In the genomic region with DNA sequence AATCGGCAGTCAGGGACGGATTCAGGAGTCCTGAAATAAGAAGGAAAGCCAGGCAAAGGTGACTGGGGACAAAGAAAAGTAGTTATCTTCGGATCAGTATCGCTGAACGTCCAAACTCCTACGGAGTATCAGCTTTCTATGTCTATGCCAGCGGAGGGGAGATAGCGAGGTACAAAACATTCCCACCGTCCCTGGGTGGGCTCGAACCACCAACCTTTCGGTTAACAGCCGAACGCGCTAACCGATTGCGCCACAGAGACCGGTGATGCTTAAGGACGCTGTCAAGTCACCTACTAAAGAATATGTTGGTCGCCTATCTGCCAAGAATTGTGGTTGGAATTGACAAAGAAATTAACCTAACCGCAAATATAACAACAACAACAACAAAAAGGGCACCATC, we compare ENCODE assay signal across 7 mouse cellular contexts. TPM values are rescaled to one million over a fixed set of nuclear protein-coding genes. Genes with fewer than 3 reads are reported as not detected.
DNase-seq lines count a peak whose midpoint lies in the region; ATAC-seq and TF ChIP-seq lines count a peak whose summit lies in the region.

No protein-coding gene starts in this region.

- H3K4me3 ChIP-seq in embryonic facial prominence, embryonic 10.5 days = peak overlapping the region; percentile 72
- H3K4me3 ChIP-seq in intestine, postnatal 0 days (ENCODE audit: low read depth, low read length) = peak overlapping the region; percentile 60
- H3K4me3 ChIP-seq in limb, embryonic 10.5 days = peak overlapping the region; percentile 60
- peak overlapping the region; percentile 54 for H3K4me3 ChIP-seq in midbrain, embryonic 12.5 days

- peak overlapping the region; percentile 12; the same call in 1 of the 2 replicates for H3K9ac ChIP-seq in intestine, postnatal 0 days (ENCODE audit: low read depth, low read length)
- H3K9ac ChIP-seq in midbrain, embryonic 12.5 days (replicated peaks) = peak overlapping the region; percentile 50

- H3K36me3 ChIP-seq in embryonic facial prominence, embryonic 10.5 days (replicated peaks) = no peaks in the 10 kb centered on the region
- H3K36me3 ChIP-seq in intestine, postnatal 0 days (ENCODE audit: control insufficient read depth, insufficient read depth) = no peaks in the 10 kb centered on the region
- no peaks in the 10 kb centered on the region for H3K36me3 ChIP-seq in limb, embryonic 10.5 days
- no peaks in the 10 kb centered on the region for H3K36me3 ChIP-seq in midbrain, embryonic 12.5 days

- peak; percentile 90 for DNase-seq in adrenal gland, postnatal 10 days
- peak; percentile 89 for DNase-seq in embryonic facial prominence, embryonic 10.5 days (ENCODE audit: low spot score)
- peak; percentile 89 for DNase-seq in limb, embryonic 10.5 days (ENCODE audit: low spot score)
- peak; percentile 77 for DNase-seq in skeletal muscle tissue, adult 2 months (ENCODE audit: low read depth, low spot score)

- no peaks in the 10 kb centered on the region for H3K9me3 ChIP-seq in embryonic facial prominence, embryonic 10.5 days
- no peaks in the 10 kb centered on the region for H3K9me3 ChIP-seq in intestine, postnatal 0 days (ENCODE audit: control insufficient read depth)
- no peaks in the 10 kb centered on the region for H3K9me3 ChIP-seq in limb, embryonic 10.5 days (replicated peaks)
- no peaks in the 10 kb centered on the region for H3K9me3 ChIP-seq in midbrain, embryonic 12.5 days

- under 1% methylated on average over 20 of the region's 20 CpGs for WGBS in embryonic facial prominence, embryonic 10.5 days
- under 1% methylated on average over 20 of the region's 20 CpGs for WGBS in intestine, postnatal 0 days
- WGBS in limb, embryonic 10.5 days = under 1% methylated on average over 20 of the region's 20 CpGs
- WGBS in midbrain, embryonic 12.5 days = under 1% methylated on average over 20 of the region's 20 CpGs

- H3K27ac ChIP-seq in embryonic facial prominence, embryonic 10.5 days (replicated peaks) = no peak overlapping the region; the same call in 1 of the 2 replicates
- H3K27ac ChIP-seq in intestine, postnatal 0 days (ENCODE audit: low read depth, low read length) = no peak overlapping the region
- no peak overlapping the region for H3K27ac ChIP-seq in limb, embryonic 10.5 days
- no peak overlapping the region for H3K27ac ChIP-seq in midbrain, embryonic 12.5 days (replicated peaks)

- H3K4me2 ChIP-seq in intestine, postnatal 0 days (replicated peaks; ENCODE audit: low read depth) = peak overlapping the region; percentile 85
- H3K4me2 ChIP-seq in midbrain, embryonic 12.5 days (replicated peaks) = peak overlapping the region; percentile 75

- peak; percentile 55 for ATAC-seq in granulocyte monocyte progenitor cell, adult 5-6 weeks (replicated peaks; ENCODE audit: poor library complexity, severe bottlenecking)
- no peak for ATAC-seq in intestine, postnatal 0 days
- peak; percentile 61 for ATAC-seq in midbrain, embryonic 12.5 days (ENCODE audit: low FRiP score, low read depth)

- TF ChIP-seq CTCF in intestine, postnatal 0 days (IDR thresholded peaks at IDR 0.05; ENCODE audit: low read depth) = no peak

- H3K27me3 ChIP-seq in embryonic facial prominence, embryonic 10.5 days (replicated peaks; ENCODE audit: low read depth, poor library complexity, severe bottlenecking) = peaks cover 65% of the 10 kb centered on the region
- peaks cover 14% of the 10 kb centered on the region; the same call in 1 of the 2 replicates for H3K27me3 ChIP-seq in intestine, postnatal 0 days (replicated peaks; ENCODE audit: control insufficient read depth, insufficient read depth, low read length)
- peaks cover 69% of the 10 kb centered on the region for H3K27me3 ChIP-seq in limb, embryonic 10.5 days (ENCODE audit: low read depth, poor library complexity, severe bottlenecking)
- H3K27me3 ChIP-seq in midbrain, embryonic 12.5 days = peaks cover 52% of the 10 kb centered on the region

- peaks cover 28% of the 10 kb centered on the region for H3K4me1 ChIP-seq in embryonic facial prominence, embryonic 10.5 days
- H3K4me1 ChIP-seq in intestine, postnatal 0 days (replicated peaks; ENCODE audit: control insufficient read depth, insufficient read depth, low read length) = no peaks in the 10 kb centered on the region; the same call in 1 of the 2 replicates
- H3K4me1 ChIP-seq in limb, embryonic 10.5 days = peaks cover 21% of the 10 kb centered on the region
- peaks cover 6% of the 10 kb centered on the region; the same call in 1 of the 2 replicates for H3K4me1 ChIP-seq in midbrain, embryonic 12.5 days

RNA-seq across cellular contexts. Expression of gene Fcgr4, which starts 15.0 kb away (rescaled TPM):
- 1 to 10 TPM in 1 of 2 experiments, under 1 TPM in 1; 0.85 to 1.2 TPM for total RNA-seq in adrenal gland, postnatal 10 days (2021)
- polyA plus RNA-seq in embryonic facial prominence, embryonic 10.5 days (2016; fragmentation: Nextera tagmentation; extraction: Ambion mirVana) = 0.31 TPM in 1 of 2 replicates, not detected in the other
- 0.58 and 2.9 TPM in 2 replicates for total RNA-seq in granulocyte monocyte progenitor cell, adult 5-6 weeks (2014; fragmentation: Nextera tagmentation)
- 3.1 and 3.5 TPM in 2 replicates for total RNA-seq in granulocyte monocyte progenitor cell, adult 5-6 weeks (2017)
- polyA plus RNA-seq in intestine, postnatal 0 days (2015; fragmentation: Nextera tagmentation; extraction: Ambion mirVana) = 2.7 and 3.7 TPM in 2 replicates
- polyA plus RNA-seq in limb, embryonic 10.5 days (2016; fragmentation: Nextera tagmentation; extraction: Ambion mirVana) = 0.11 TPM in 1 of 2 replicates, not detected in the other
- 0.19 TPM in 1 of 2 replicates, not detected in the other for polyA plus RNA-seq in midbrain, embryonic 12.5 days (2016; fragmentation: Nextera tagmentation; extraction: Ambion mirVana)

RNA-seq across cellular contexts. Expression of gene Fcgr3, which starts 31.0 kb away (rescaled TPM):
- 10 to 100 TPM in 1 of 2 experiments, 1 to 10 TPM in 1; 9.8 to 10.4 TPM for total RNA-seq in adrenal gland, postnatal 10 days (2021)
- polyA plus RNA-seq in embryonic facial prominence, embryonic 10.5 days (2016; fragmentation: Nextera tagmentation; extraction: Ambion mirVana) = 3.8 and 5.5 TPM in 2 replicates
- total RNA-seq in granulocyte monocyte progenitor cell, adult 5-6 weeks (2014; fragmentation: Nextera tagmentation) = 274 and 310 TPM in 2 replicates
- 498 and 520 TPM in 2 replicates for total RNA-seq in granulocyte monocyte progenitor cell, adult 5-6 weeks (2017)
- 13.9 and 15.8 TPM in 2 replicates for polyA plus RNA-seq in intestine, postnatal 0 days (2015; fragmentation: Nextera tagmentation; extraction: Ambion mirVana)
- polyA plus RNA-seq in limb, embryonic 10.5 days (2016; fragmentation: Nextera tagmentation; extraction: Ambion mirVana) = 3.0 and 3.3 TPM in 2 replicates
- 5.8 and 9.8 TPM in 2 replicates for polyA plus RNA-seq in midbrain, embryonic 12.5 days (2016; fragmentation: Nextera tagmentation; extraction: Ambion mirVana)

RNA-seq across cellular contexts. Expression of gene Fcgr2b, which starts 57.4 kb away (rescaled TPM):
- total RNA-seq in adrenal gland, postnatal 10 days (2021) = 10 to 100 TPM; 12.4 to 22.3 TPM
- not detected in 2 replicates for polyA plus RNA-seq in embryonic facial prominence, embryonic 10.5 days (2016; fragmentation: Nextera tagmentation; extraction: Ambion mirVana)
- total RNA-seq in granulocyte monocyte progenitor cell, adult 5-6 weeks (2014; fragmentation: Nextera tagmentation) = 106 and 115 TPM in 2 replicates
- 106 and 143 TPM in 2 replicates for total RNA-seq in granulocyte monocyte progenitor cell, adult 5-6 weeks (2017)
- polyA plus RNA-seq in intestine, postnatal 0 days (2015; fragmentation: Nextera tagmentation; extraction: Ambion mirVana) = 1.8 and 3.1 TPM in 2 replicates
- 0.19 TPM in 1 of 2 replicates, not detected in the other for polyA plus RNA-seq in limb, embryonic 10.5 days (2016; fragmentation: Nextera tagmentation; extraction: Ambion mirVana)
- polyA plus RNA-seq in midbrain, embryonic 12.5 days (2016; fragmentation: Nextera tagmentation; extraction: Ambion mirVana) = 0.27 and 0.33 TPM in 2 replicates
